Mouse (Mus musculus): ENCODE data around the gene Hspb7. TPM values are rescaled to one million over a fixed set of nuclear protein-coding genes. Genes with fewer than 3 reads are reported as not detected.

Hspb7 gene
- polyA plus RNA-seq, 1 experiment from 2014 or later: not detected

Other genes starting within 250 kb of the Hspb7 start
- gene Rsg1, start 206.8 kb upstream of the Hspb7 start, polyA plus RNA-seq (2016; fragmentation: Nextera tagmentation; extraction: Ambion mirVana): 7.6 and 8.6 TPM in 2 replicates
- gene Arhgef19, start 181.3 kb upstream of the Hspb7 start, polyA plus RNA-seq (2016; fragmentation: Nextera tagmentation; extraction: Ambion mirVana): 17.0 and 19.2 TPM in 2 replicates
- gene Epha2, start 119.5 kb upstream of the Hspb7 start, polyA plus RNA-seq (2016; fragmentation: Nextera tagmentation; extraction: Ambion mirVana): 3.4 and 3.5 TPM in 2 replicates
- gene Fam131c, start 52.6 kb upstream of the Hspb7 start, polyA plus RNA-seq (2016; fragmentation: Nextera tagmentation; extraction: Ambion mirVana): 0.98 and 1.1 TPM in 2 replicates
- 0.31 and 0.53 TPM in 2 replicates for gene Clcnka, start 22.1 kb upstream of the Hspb7 start, polyA plus RNA-seq (2016; fragmentation: Nextera tagmentation; extraction: Ambion mirVana)
- gene Clcnkb, start 4.8 kb upstream of the Hspb7 start, polyA plus RNA-seq (2016; fragmentation: Nextera tagmentation; extraction: Ambion mirVana): not detected in 2 replicates
- gene Srarp, start 15.3 kb downstream of the Hspb7 start, polyA plus RNA-seq (2016; fragmentation: Nextera tagmentation; extraction: Ambion mirVana): not detected in 2 replicates
- 54.4 and 56.5 TPM in 2 replicates for gene Zbtb17, start 23.9 kb downstream of the Hspb7 start, polyA plus RNA-seq (2016; fragmentation: Nextera tagmentation; extraction: Ambion mirVana)
- 15.0 and 15.9 TPM in 2 replicates for gene Spen, start 117.8 kb downstream of the Hspb7 start, polyA plus RNA-seq (2016; fragmentation: Nextera tagmentation; extraction: Ambion mirVana)
- 71.3 and 77.2 TPM in 2 replicates for gene Fblim1, start 185.3 kb downstream of the Hspb7 start, polyA plus RNA-seq (2016; fragmentation: Nextera tagmentation; extraction: Ambion mirVana)
- 0.54 and 0.56 TPM in 2 replicates for gene Tmem82, start 197.9 kb downstream of the Hspb7 start, polyA plus RNA-seq (2016; fragmentation: Nextera tagmentation; extraction: Ambion mirVana)
- not detected in 2 replicates for gene Slc25a34, start 203.0 kb downstream of the Hspb7 start, polyA plus RNA-seq (2016; fragmentation: Nextera tagmentation; extraction: Ambion mirVana)
- gene Plekhm2, start 244.1 kb downstream of the Hspb7 start, polyA plus RNA-seq (2016; fragmentation: Nextera tagmentation; extraction: Ambion mirVana): 9.8 and 10.6 TPM in 2 replicates